Mouse (Mus musculus) stomach, postnatal 0 days (tissue): ENCODE measurements at regions not wholly inside any gene's neighbourhood (a gene's known extent, or its start where the extent isn't known, plus 50 kb on each side); places are given as distances from the start of the nearest gene placed in this dataset.

ENCODE experiments used
- CTCF ChIP-seq: IDR thresholded peaks from 2 replicates; pipeline ENCODE4 v1.5.1; 2016; ENCODE audit warnings: antibody characterized with exemption, low read depth, mild to moderate bottlenecking, moderate library complexity
- EP300 ChIP-seq: optimal IDR thresholded peaks from 2 replicates; pipeline ENCODE3; 2016; ENCODE audit warnings: antibody characterized with exemption

GRCm38 (mm10) chr7:113110867-113111508 is 96.3 kb upstream of the Arntl start:
- no peak for TF ChIP-seq CTCF
- TF ChIP-seq EP300, result no peak
